Mouse (Mus musculus): ENCODE data around the gene Btc.

The Btc gene

DNA sequence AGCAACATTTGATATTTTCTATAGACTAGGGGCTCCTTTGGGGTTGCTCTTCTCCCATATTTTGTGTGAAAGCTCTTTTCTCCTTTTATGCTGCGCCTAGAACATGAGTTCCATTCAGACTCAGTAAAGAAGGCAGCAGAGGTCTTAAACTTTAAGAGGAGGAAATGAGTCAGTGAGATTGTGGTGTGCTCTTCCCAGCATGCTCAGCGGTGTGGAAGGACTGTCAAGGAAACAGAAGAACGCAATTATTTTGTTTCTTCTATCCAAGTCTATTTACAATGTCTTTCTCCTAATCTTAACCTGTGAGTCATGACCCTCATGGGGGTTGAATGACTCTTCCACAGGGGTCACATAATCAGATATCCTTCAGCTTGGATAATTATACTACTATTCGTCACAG is 82.4 kb downstream of the Btc start:
- DNase-seq (ENCODE audit: low spot score): no peak

DNA sequence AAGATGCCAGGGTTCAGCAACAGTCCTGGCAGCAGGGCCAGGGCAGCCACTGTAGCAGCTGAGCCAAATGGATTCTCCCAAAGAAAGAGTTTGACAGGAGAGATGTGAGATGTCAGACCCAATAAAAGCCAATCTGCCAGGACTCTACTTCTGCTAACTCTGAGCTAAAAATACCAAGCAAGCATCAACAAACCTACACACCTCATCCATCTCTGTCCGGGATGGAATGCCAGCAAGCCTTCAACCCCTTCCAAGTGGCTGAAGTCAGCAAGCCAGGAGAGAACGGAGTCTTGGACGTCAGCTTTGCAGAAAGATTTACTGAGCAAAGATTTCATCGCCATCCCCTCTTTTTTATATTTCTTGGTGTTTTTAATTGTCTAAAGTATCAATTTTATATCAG is 88.8 kb downstream of the Btc start:
- no peak for DNase-seq (ENCODE audit: low spot score)

DNA sequence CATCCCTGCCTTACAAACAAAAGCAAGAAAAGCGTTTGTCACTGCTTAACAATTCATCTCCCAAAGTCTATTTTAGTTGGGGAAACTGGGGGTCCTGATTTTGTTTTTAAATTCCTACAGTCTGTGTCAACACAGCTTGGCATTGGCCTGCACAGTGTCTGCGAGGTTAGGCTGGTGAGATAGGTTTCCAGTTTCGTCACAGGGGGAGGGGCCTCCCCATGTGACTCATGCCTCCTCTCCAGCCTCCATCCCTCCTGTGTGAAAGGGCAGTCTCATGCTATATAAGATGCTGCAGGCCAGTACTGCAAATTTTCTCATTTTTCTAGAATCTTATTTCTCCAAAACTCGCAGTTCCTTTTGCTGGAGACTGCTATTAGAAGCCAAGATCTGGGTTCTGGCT is 91.0 kb downstream of the Btc start:
- DNase-seq (ENCODE audit: low spot score): no peak

DNA sequence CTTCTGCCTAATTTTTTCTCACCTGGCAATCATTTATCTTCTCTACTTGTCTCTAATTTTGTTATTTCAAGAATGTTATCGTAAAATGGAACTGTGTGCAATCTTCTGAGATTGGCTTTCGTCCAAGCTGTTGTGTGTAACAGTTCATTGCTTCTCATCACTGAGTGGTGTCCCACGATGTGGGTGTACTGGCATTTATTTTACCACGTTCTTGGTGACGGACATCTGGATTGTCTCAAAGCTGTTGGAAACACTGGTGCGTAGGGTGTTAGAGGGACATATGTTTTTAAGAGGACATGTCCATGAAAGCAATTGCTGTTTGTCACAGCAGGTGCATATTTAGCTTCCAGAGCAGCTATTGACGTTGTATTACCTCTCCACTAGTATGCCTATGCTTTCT is 94.2 kb downstream of the Btc start:
- no peak for DNase-seq (ENCODE audit: low spot score)

DNA sequence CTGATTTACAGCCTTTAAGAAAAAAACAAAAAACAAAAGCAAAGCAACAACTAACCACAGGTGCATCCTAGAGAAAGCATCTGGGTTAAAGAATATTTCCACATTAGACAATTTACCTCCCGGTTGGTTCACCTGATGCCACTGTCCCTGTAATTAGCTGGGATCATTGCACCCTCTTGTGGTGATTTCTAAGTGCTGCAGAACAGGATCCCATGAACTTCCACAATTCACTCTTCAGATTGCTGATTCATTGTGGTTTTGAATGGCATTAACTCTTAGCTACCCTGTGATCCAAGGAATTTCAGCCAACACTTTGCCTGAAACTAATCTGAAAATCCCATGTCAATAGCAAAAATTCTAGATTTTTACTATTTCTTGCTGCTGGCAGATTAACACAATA is 94.9 kb downstream of the Btc start:
- peak; percentile 69 for DNase-seq (ENCODE audit: low spot score)

Measured in layer of hippocampus, adult 11-12 months (tissue).